Mouse (Mus musculus) testis, adult 2 months (tissue): ENCODE measurements around the gene Pard3b.

Experiments
- CTCF ChIP-seq: fragments of 200-500 bp; IDR thresholded peaks from 2 replicates; pipeline ENCODE4 v1.5.1; 2012; ENCODE audit warnings: low read depth, mild to moderate bottlenecking, inconsistent platforms, low read length, moderate library complexity; ENCODE audit not compliant: control insufficient read depth, insufficient read depth, insufficient replicate concordance
- POLR2A ChIP-seq: fragments of 200-500 bp; IDR thresholded peaks from 2 replicates; pipeline ENCODE4 v1.6.1; 2012; ENCODE audit warnings: low read depth, mild to moderate bottlenecking, inconsistent platforms, low read length, moderate library complexity; ENCODE audit not compliant: control insufficient read depth

DNA sequence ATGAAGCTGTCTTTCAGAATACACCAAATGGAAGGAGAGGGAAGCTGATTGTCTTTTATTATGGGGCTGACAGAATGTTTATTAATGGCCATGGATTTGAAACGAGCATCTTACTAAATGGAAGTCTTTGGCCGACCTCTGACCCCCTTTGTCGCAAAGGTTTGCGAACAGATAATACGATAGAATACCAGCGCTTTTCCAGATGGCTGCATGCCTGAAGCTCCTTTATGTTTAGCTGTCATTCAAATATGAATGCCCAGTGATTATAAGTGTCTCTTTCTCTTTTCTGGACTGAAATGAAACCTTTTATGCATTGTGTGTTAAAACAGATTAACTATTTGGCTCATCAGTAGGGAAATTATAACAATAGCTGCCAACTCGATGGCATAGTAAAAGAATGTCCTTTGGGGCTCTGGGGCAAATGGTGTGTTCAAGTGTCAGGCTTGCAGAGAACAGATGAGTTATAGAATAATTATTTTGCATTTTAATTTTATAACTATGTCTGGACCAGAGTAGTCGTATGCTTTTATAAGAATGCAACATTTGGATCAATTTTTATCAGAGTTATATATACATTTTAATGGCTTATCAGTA is 46.7 kb downstream of the Pard3b start:
- TF ChIP-seq POLR2A = no peak
- no peak for TF ChIP-seq CTCF
